Mouse (Mus musculus) E14TG2a.4 (cell line): ENCODE measurements around the gene Cdc6.

Source experiments
- CTCF ChIP-seq: conservative IDR thresholded peaks from 2 replicates; pipeline ENCODE4 v1.5.1; 2014; ENCODE audit warnings: low read length
- NANOG ChIP-seq: IDR thresholded peaks from 2 replicates; pipeline ENCODE4 v1.6.1; 2014; ENCODE audit warnings: borderline replicate concordance, low read length, mixed read lengths
- POU5F1 ChIP-seq: IDR thresholded peaks from 2 replicates; pipeline ENCODE4 v1.6.1; 2014; ENCODE audit warnings: low read length, borderline replicate concordance

- TF ChIP-seq CTCF = no peak
- TF ChIP-seq NANOG = no peak
- TF ChIP-seq POU5F1 = no peak
Observed at GRCm38 (mm10) chr11:98892426-98892825, 15.2 kb upstream of the Cdc6 start.
